Mouse (Mus musculus) heart, embryonic 11.5 days (tissue): ENCODE data around the gene Lsm10. TPM values are rescaled to one million over a fixed set of nuclear protein-coding genes. Genes with fewer than 3 reads are reported as not detected.

Experiments used
- ATAC-seq: fragments of 200-750 bp; cut with Nextera tagmentation; replicated peaks from 2 replicates; pipeline ENCODE4 v1.8.0; 2017; ENCODE audit warnings: moderate library complexity; ENCODE audit not compliant: insufficient number of reproducible peaks, low FRiP score, low TSS enrichment
- H3K27ac ChIP-seq: fragments of 300-500 bp; sonication (generic); 2 replicates; pipeline ENCODE4 v1.5.1; 2014; ENCODE audit warnings: mild to moderate bottlenecking, low read depth, low read length
- H3K27me3 ChIP-seq: fragments of 300-500 bp; sonication (generic); 2 replicates; pipeline ENCODE4 v1.6.1; 2014; ENCODE audit warnings: mild to moderate bottlenecking, low read length, mixed read lengths; ENCODE audit not compliant: control insufficient read depth, insufficient read depth
- H3K36me3 ChIP-seq: fragments of 300-500 bp; sonication (generic); 2 replicates; pipeline ENCODE4 v1.6.1; 2014; ENCODE audit warnings: mild to moderate bottlenecking, low read length, moderate library complexity, mixed read lengths; ENCODE audit not compliant: control insufficient read depth, insufficient read depth
- H3K4me1 ChIP-seq: fragments of 300-500 bp; sonication (generic); 2 replicates; pipeline ENCODE4 v1.6.1; 2014; ENCODE audit warnings: low read length; ENCODE audit not compliant: control insufficient read depth, insufficient read depth
- H3K4me2 ChIP-seq: fragments of 300-500 bp; sonication (generic); 2 replicates; pipeline ENCODE4 v1.6.1; 2014; ENCODE audit warnings: mild to moderate bottlenecking, moderate library complexity
- H3K4me3 ChIP-seq: fragments of 300-500 bp; sonication (generic); 2 replicates; pipeline ENCODE4 v1.5.1; 2014; ENCODE audit warnings: low read depth, low read length
- H3K9ac ChIP-seq: fragments of 300-500 bp; sonication (generic); 2 replicates; pipeline ENCODE4 v1.6.1; 2014; ENCODE audit warnings: mild to moderate bottlenecking, low read depth, low read length, moderate library complexity
- H3K9me3 ChIP-seq: fragments of 300-500 bp; sonication (generic); replicated peaks from 2 replicates; pipeline ENCODE4 v1.6.1; 2016; ENCODE audit warnings: low read length; ENCODE audit not compliant: control insufficient read depth
- WGBS: fragments of 180-500 bp; shearing (Covaris S2); extraction: QIAGEN DNeasy Blood & Tissue Kit; methylation state at CpG from one replicate; pipeline ENCODE4 v1.1.7; 2014; ENCODE audit not compliant: insufficient replicate concordance; 5-methylcytosine and 5-hydroxymethylcytosine counted together
- polyA plus RNA-seq: library from polyadenylated mRNA; unstranded; fragments of >200 nt; fragmentation: Nextera tagmentation; extraction: Ambion mirVana; gene quantifications from 2 replicates; pipeline ENCODE4 v1.2.1, GENCODE M21; 2014

Lsm10 gene
- polyA plus RNA-seq, 1 experiment from 2014 or later: 42.8 TPM

GRCm38 (mm10) chr4:126141021-126141420 is 44.6 kb downstream of the Lsm10 start:
- no peak overlapping the region for H3K9ac ChIP-seq
- 71% methylated on average over 5 of the region's 5 CpGs for WGBS
- no peak overlapping the region for H3K4me2 ChIP-seq
- 0 out of 2 replicates have a peak overlapping the region, but pooled peaks have one; percentile 41 for H3K27ac ChIP-seq
- no peak overlapping the region for H3K4me3 ChIP-seq
- ATAC-seq: no peak
- no peaks in the 10 kb centered on the region for H3K27me3 ChIP-seq
- peaks cover 5% of the 10 kb centered on the region; the same call in 1 of the 2 replicates for H3K4me1 ChIP-seq
- H3K9me3 ChIP-seq: no peaks in the 10 kb centered on the region
- peaks cover 25% of the 10 kb centered on the region for H3K36me3 ChIP-seq

- no peak for ATAC-seq
- H3K36me3 ChIP-seq: no peaks in the 10 kb centered on the region
Measured at GRCm38 (mm10) chr4:126145396-126145795, 49.0 kb downstream of the Lsm10 start.

GRCm38 (mm10) chr4:126146974-126147532 is 50.6 kb downstream of the Lsm10 start:
- no peak for ATAC-seq
- Histone ChIP-seq H3K27ac (peak overlapping the region; percentile 87), H3K4me1 (peaks cover 30% of the 10 kb centered on the region), H3K9me3 (no peaks in the 10 kb centered on the region), H3K4me2 (peak overlapping the region; percentile 73), H3K27me3 (peaks cover 12% of the 10 kb centered on the region), H3K9ac (no peak overlapping the region), H3K4me3 (no peak overlapping the region), H3K36me3 (no peaks in the 10 kb centered on the region)
- 28% methylated on average over 9 of the region's 9 CpGs for WGBS

More at GRCm38 (mm10) chr4:126145396-126145795, 49.0 kb downstream of the Lsm10 start:
- Histone ChIP-seq H3K27ac (no peak overlapping the region), H3K4me2 (no peak overlapping the region), H3K4me1 (peaks cover 20% of the 10 kb centered on the region), H3K9ac (no peak overlapping the region), H3K27me3 (peaks cover 12% of the 10 kb centered on the region), H3K4me3 (no peak overlapping the region), H3K9me3 (no peaks in the 10 kb centered on the region)
- 45% methylated on average over 4 of the region's 4 CpGs for WGBS

GRCm38 (mm10) chr4:126147533-126148160 is 51.2 kb downstream of the Lsm10 start, which contains the start of gene Eva1b:
Eva1b (plus strand) TSS chr4:126147744.
- Histone ChIP-seq H3K36me3 (no peaks in the 10 kb centered on the region), H3K27me3 (peaks cover 12% of the 10 kb centered on the region), H3K9ac (peak within 1 kb of the TSS; percentile 73), H3K4me2 (peak within 1 kb of the TSS; percentile 73), H3K4me1 (peaks cover 30% of the 10 kb centered on the region), H3K27ac (peak within 1 kb of the TSS; percentile 87), H3K4me3 (peak within 1 kb of the TSS; percentile 72), H3K9me3 (no peaks in the 10 kb centered on the region)
- 1% methylated on average over 24 of the region's 24 CpGs for whole genome bisulfite sequencing
- peak; percentile 32; the same call in 1 of the 2 replicates for ATAC-seq

Other genes with a start within 250 kb of the Lsm10 start
- 0.33 and 0.70 TPM in 2 replicates for gene Csf3r, start 72.1 kb upstream of the Lsm10 start, polyA plus RNA-seq
- gene Mrps15, start 49.7 kb upstream of the Lsm10 start, polyA plus RNA-seq: 136 and 155 TPM in 2 replicates
- gene Oscp1, start 38.1 kb upstream of the Lsm10 start, polyA plus RNA-seq: 5.3 TPM in 2 replicates
- gene Stk40, start 7.3 kb downstream of the Lsm10 start, polyA plus RNA-seq: 18.5 and 23.2 TPM in 2 replicates
- 31.9 and 33.5 TPM in 2 replicates for gene Eva1b, start 51.1 kb downstream of the Lsm10 start, polyA plus RNA-seq
- gene Sh3d21, start 66.9 kb downstream of the Lsm10 start, polyA plus RNA-seq: 2.7 and 3.1 TPM in 2 replicates
- gene Thrap3, start 106.1 kb downstream of the Lsm10 start, polyA plus RNA-seq: 131 and 155 TPM in 2 replicates
- 37.0 and 44.6 TPM in 2 replicates for gene Map7d1, start 159.7 kb downstream of the Lsm10 start, polyA plus RNA-seq
- 11.0 and 28.0 TPM in 2 replicates for gene Trappc3, start 165.7 kb downstream of the Lsm10 start, polyA plus RNA-seq
- gene Col8a2, start 190.2 kb downstream of the Lsm10 start, polyA plus RNA-seq: 2.0 and 3.0 TPM in 2 replicates
- 28.8 and 30.1 TPM in 2 replicates for gene Adprhl2, start 225.1 kb downstream of the Lsm10 start, polyA plus RNA-seq
- gene Tekt2, start 229.1 kb downstream of the Lsm10 start, polyA plus RNA-seq: 0.96 and 1.5 TPM in 2 replicates